ENCODE assay signal across 10 mouse cellular contexts in genomic region chr16:44643992-44644391, GRCm38 (mm10).
DNase-seq lines count a peak whose midpoint lies in the region; ATAC-seq lines count a peak whose summit lies in the region.
"Had no signal": no experiment of that assay in that cellular context is flagged by ENCODE, and none has a peak within 500 bp of the region (broad histone marks: within the 10 kb centered on the region; RNA-seq: fewer than 3 reads in every experiment).

No protein-coding gene starts in this region.

- no peak overlapping the region for H3K4me3 ChIP-seq in forebrain, embryonic 12.5 days (replicated peaks)
- no peak overlapping the region for H3K4me3 ChIP-seq in neural tube, embryonic 12.5 days
- H3K4me3 ChIP-seq: myocyte had no signal

- H3K4me1 ChIP-seq in forebrain, embryonic 12.5 days = peaks cover 8% of the 10 kb centered on the region
- H3K4me1 ChIP-seq in neural tube, embryonic 12.5 days = peaks cover 2% of the 10 kb centered on the region; the same call in 1 of the 2 replicates

- H3K9me3 ChIP-seq in forebrain, embryonic 12.5 days = no peaks in the 10 kb centered on the region
- H3K9me3 ChIP-seq in neural tube, embryonic 12.5 days = no peaks in the 10 kb centered on the region
- H3K9me3 ChIP-seq: G1E had no signal

- H3K9ac ChIP-seq in forebrain, embryonic 12.5 days = no peak overlapping the region
- H3K9ac ChIP-seq in neural tube, embryonic 12.5 days = no peak overlapping the region

- no peak overlapping the region for H3K4me2 ChIP-seq in forebrain, embryonic 12.5 days
- H3K4me2 ChIP-seq in neural tube, embryonic 12.5 days (replicated peaks) = no peak overlapping the region

- intact Hi-C loops in heart, postnatal 14 days (cut with DNase I) = loop anchor here (1.0 to 10.0 kb wide), 2 partner anchors 51 to 160 kb away; no protein-coding TSS in a partner anchor

- H3K36me3 ChIP-seq in forebrain, embryonic 12.5 days (replicated peaks) = no peaks in the 10 kb centered on the region
- no peaks in the 10 kb centered on the region for H3K36me3 ChIP-seq in neural tube, embryonic 12.5 days
- H3K36me3 ChIP-seq: G1E had no signal

- DNase-seq in heart, adult 18-20 months = peak; percentile 26 to 53
- DNase-seq in heart, postnatal 14 days = no peak
- peak; percentile 39 for DNase-seq in ZHBTc4 (ENCODE audit: low read depth, low spot score)
- peak; percentile 46 for DNase-seq in kidney, postnatal 14 days
- no peak for DNase-seq in spleen, postnatal 36 days (ENCODE audit: low spot score in 2 of 2)

- ATAC-seq in forebrain, embryonic 12.5 days (ENCODE audit: low FRiP score) = peak; percentile 58; the same call in 1 of the 2 replicates
- ATAC-seq in neural tube, embryonic 12.5 days (ENCODE audit: low FRiP score, low read depth) = 0 out of 2 replicates have a peak, but pooled peaks have one; percentile 56
- no peak for ATAC-seq in granulocyte monocyte progenitor cell, adult 5-6 weeks (replicated peaks; ENCODE audit: poor library complexity, severe bottlenecking)

- H3K27me3 ChIP-seq in forebrain, embryonic 12.5 days = no peaks in the 10 kb centered on the region
- H3K27me3 ChIP-seq in neural tube, embryonic 12.5 days (replicated peaks) = no peaks in the 10 kb centered on the region

- H3K27ac ChIP-seq in forebrain, embryonic 12.5 days = 0 out of 2 replicates have a peak overlapping the region, but pooled peaks have one; percentile 50
- H3K27ac ChIP-seq in neural tube, embryonic 12.5 days = no peak overlapping the region

- WGBS in forebrain, embryonic 12.5 days = 13% methylated on average over 4 of the region's 4 CpGs
- WGBS in neural tube, embryonic 12.5 days = 18% methylated on average over 4 of the region's 4 CpGs

Comparison
In these comparisons a context has a peak if more than half of its experiments do, and no peak if none do; other contexts are left out.
1. DNase-seq: peak in heart, adult 18-20 months (2 of 2), ZHBTc4 (single experiment) and kidney, postnatal 14 days (single experiment); none in heart, postnatal 14 days (0 of 2) and spleen, postnatal 36 days (0 of 2).